Mouse (Mus musculus) cortical plate, adult 2 months (tissue): ENCODE results near the gene Maml3.

Source experiments
- CTCF ChIP-seq: fragments of 200-500 bp; IDR thresholded peaks from 2 replicates; pipeline ENCODE4 v1.5.1; 2011; ENCODE audit warnings: mild to moderate bottlenecking, control low read depth, low read length; ENCODE audit not compliant: insufficient read depth; ENCODE audit errors: extremely low read depth
- POLR2A ChIP-seq: fragments of 200-500 bp; IDR thresholded peaks from 2 replicates; pipeline ENCODE4 v1.6.1; 2011; ENCODE audit warnings: mild to moderate bottlenecking, low read length, control low read depth; ENCODE audit not compliant: insufficient read depth; ENCODE audit errors: extremely low read depth

- TF ChIP-seq POLR2A (no peak), CTCF (no peak)
Measured at GRCm38 (mm10) chr3:51943642-51944041, 161.2 kb downstream of the Maml3 start.
